Mouse (Mus musculus) embryonic facial prominence, embryonic 12.5 days (tissue): ENCODE measurements at regions not wholly inside any gene's neighbourhood (a gene's known extent, or its start where the extent isn't known, plus 50 kb on each side); places are given as distances from the start of the nearest gene placed in this dataset.
"Not testable (repeated sequence)": the region's sequence is repeated elsewhere in the genome, so short reads cannot be mapped to it uniquely, and the experiment has no call there.

ENCODE experiments used
- ATAC-seq: fragments of 200-750 bp; cut with Nextera tagmentation; 2 replicates; pipeline ENCODE4 v1.8.0; 2017; ENCODE audit not compliant: insufficient number of reproducible peaks, insufficient read depth, low FRiP score, low TSS enrichment
- H3K27ac ChIP-seq: fragments of 300-500 bp; sonication (generic); 2 replicates; pipeline ENCODE4 v1.5.1; 2016; ENCODE audit warnings: mild to moderate bottlenecking
- H3K27me3 ChIP-seq: fragments of 300-500 bp; sonication (generic); 2 replicates; pipeline ENCODE4 v1.6.1; 2016; ENCODE audit warnings: mild to moderate bottlenecking, moderate library complexity
- H3K36me3 ChIP-seq: fragments of 300-500 bp; sonication (generic); 2 replicates; pipeline ENCODE4 v1.6.1; 2016; ENCODE audit warnings: mild to moderate bottlenecking
- H3K4me1 ChIP-seq: fragments of 300-500 bp; sonication (generic); 2 replicates; pipeline ENCODE4 v1.6.1; 2016
- H3K4me2 ChIP-seq: fragments of 300-500 bp; sonication (generic); replicated peaks from 2 replicates; pipeline ENCODE4 v1.6.1; 2016; ENCODE audit warnings: mild to moderate bottlenecking, moderate library complexity
- H3K4me3 ChIP-seq: fragments of 300-500 bp; sonication (generic); 2 replicates; pipeline ENCODE4 v1.5.1; 2016; ENCODE audit warnings: mild to moderate bottlenecking
- H3K9ac ChIP-seq: fragments of 300-500 bp; sonication (generic); 2 replicates; pipeline ENCODE4 v1.6.1; 2016; ENCODE audit warnings: mild to moderate bottlenecking, moderate library complexity
- H3K9me3 ChIP-seq: fragments of 300-500 bp; sonication (generic); 2 replicates; pipeline ENCODE4 v1.6.1; 2016; ENCODE audit warnings: mild to moderate bottlenecking, moderate library complexity
- WGBS: fragments of 180-500 bp; shearing (Covaris S2); methylation state at CpG from one replicate; pipeline ENCODE4 v1.1.7; 2016; 5-methylcytosine and 5-hydroxymethylcytosine counted together

- Histone ChIP-seq H3K9ac (no peak overlapping the region), H3K36me3 (no peaks in the 10 kb centered on the region), H3K27me3 (no peaks in the 10 kb centered on the region), H3K4me1 (peaks cover 10% of the 10 kb centered on the region; the same call in 1 of the 2 replicates), H3K4me2 (no peak overlapping the region), H3K9me3 (no peaks in the 10 kb centered on the region), H3K27ac (no peak overlapping the region), H3K4me3 (no peak overlapping the region)
- WGBS, result 84% methylated on average over 10 of the region's 10 CpGs
- no peak for ATAC-seq
Measured at GRCm38 (mm10) chr9:48055246-48055645, 106.6 kb upstream of the Nxpe4 start.

GRCm38 (mm10) chr9:48058599-48058998, 103.2 kb upstream of the Nxpe4 start:
- no peak overlapping the region for H3K27ac ChIP-seq
- 50% methylated on average over 8 of the region's 8 CpGs for WGBS
- H3K27me3 ChIP-seq, result no peaks in the 10 kb centered on the region
- peaks cover 10% of the 10 kb centered on the region; the same call in 1 of the 2 replicates for H3K4me1 ChIP-seq
- H3K9me3 ChIP-seq, result no peaks in the 10 kb centered on the region
- no peak overlapping the region for H3K4me2 ChIP-seq
- no peak for ATAC-seq
- no peaks in the 10 kb centered on the region for H3K36me3 ChIP-seq
- H3K9ac ChIP-seq, result no peak overlapping the region
- H3K4me3 ChIP-seq, result no peak overlapping the region

- no peak for ATAC-seq
- H3K27ac ChIP-seq, result no peak overlapping the region
- no peak overlapping the region for H3K4me2 ChIP-seq
- H3K4me3 ChIP-seq, result no peak overlapping the region
- H3K4me1 ChIP-seq, result peaks cover 10% of the 10 kb centered on the region; the same call in 1 of the 2 replicates
- H3K9me3 ChIP-seq, result no peaks in the 10 kb centered on the region
- no peak overlapping the region for H3K9ac ChIP-seq
- 92% methylated on average over 10 of the region's 10 CpGs for WGBS
- no peaks in the 10 kb centered on the region for H3K36me3 ChIP-seq
- no peaks in the 10 kb centered on the region for H3K27me3 ChIP-seq
Measured at GRCm38 (mm10) chr9:48059549-48060165, 102.2 kb upstream of the Nxpe4 start.

GRCm38 (mm10) chr9:48060996-48061395, 100.8 kb upstream of the Nxpe4 start:
- H3K4me3 ChIP-seq, result no peak overlapping the region
- no peaks in the 10 kb centered on the region for H3K36me3 ChIP-seq
- no peaks in the 10 kb centered on the region for H3K27me3 ChIP-seq
- no peaks in the 10 kb centered on the region for H3K9me3 ChIP-seq
- no peak for ATAC-seq
- H3K4me2 ChIP-seq, result no peak overlapping the region
- peaks cover 10% of the 10 kb centered on the region; the same call in 1 of the 2 replicates for H3K4me1 ChIP-seq
- no peak overlapping the region for H3K27ac ChIP-seq
- no peak overlapping the region for H3K9ac ChIP-seq
- WGBS, result 85% methylated on average over 4 of the region's 4 CpGs

GRCm38 (mm10) chr9:48066730-48067345, 95.0 kb upstream of the Nxpe4 start:
- no peaks in the 10 kb centered on the region for H3K4me1 ChIP-seq
- no peak for ATAC-seq

GRCm38 (mm10) chr9:48072592-48072991, 89.2 kb upstream of the Nxpe4 start:
- no peak overlapping the region for H3K4me3 ChIP-seq
- 70% methylated on average over 1 of the region's 1 CpGs for WGBS
- no peak overlapping the region for H3K27ac ChIP-seq

More at GRCm38 (mm10) chr9:48066730-48067345, 95.0 kb upstream of the Nxpe4 start:
- Histone ChIP-seq H3K4me3 (no peak overlapping the region), H3K4me2 (no peak overlapping the region), H3K9me3 (no peaks in the 10 kb centered on the region), H3K36me3 (no peaks in the 10 kb centered on the region), H3K27ac (no peak overlapping the region), H3K9ac (no peak overlapping the region), H3K27me3 (no peaks in the 10 kb centered on the region)
- 68% methylated on average over 7 of the region's 7 CpGs for WGBS

GRCm38 (mm10) chr9:48073096-48073495, 88.7 kb upstream of the Nxpe4 start:
- WGBS, result 76% methylated on average over 2 of the region's 2 CpGs
- no peak overlapping the region for H3K4me2 ChIP-seq
- H3K9ac ChIP-seq, result no peak overlapping the region
- H3K4me3 ChIP-seq, result no peak overlapping the region
- no peaks in the 10 kb centered on the region for H3K36me3 ChIP-seq
- no peaks in the 10 kb centered on the region for H3K9me3 ChIP-seq
- ATAC-seq, result no peak
- no peaks in the 10 kb centered on the region for H3K27me3 ChIP-seq
- H3K4me1 ChIP-seq, result no peaks in the 10 kb centered on the region
- H3K27ac ChIP-seq, result no peak overlapping the region

More at GRCm38 (mm10) chr9:48072592-48072991, 89.2 kb upstream of the Nxpe4 start:
- no peak for ATAC-seq
- Histone ChIP-seq H3K4me1 (no peaks in the 10 kb centered on the region), H3K36me3 (no peaks in the 10 kb centered on the region), H3K27me3 (no peaks in the 10 kb centered on the region), H3K9me3 (no peaks in the 10 kb centered on the region), H3K4me2 (no peak overlapping the region), H3K9ac (no peak overlapping the region)

- Histone ChIP-seq H3K27me3 (no peaks in the 10 kb centered on the region), H3K36me3 (no peaks in the 10 kb centered on the region), H3K9ac (no peak overlapping the region), H3K9me3 (no peaks in the 10 kb centered on the region), H3K4me2 (no peak overlapping the region), H3K4me1 (no peaks in the 10 kb centered on the region), H3K4me3 (no peak overlapping the region), H3K27ac (no peak overlapping the region)
- no peak for ATAC-seq
- WGBS, result 70% methylated on average over 5 of the region's 5 CpGs
Measured at GRCm38 (mm10) chr9:48075661-48076240, 86.1 kb upstream of the Nxpe4 start.

- no peaks in the 10 kb centered on the region for H3K36me3 ChIP-seq
- ATAC-seq, result no peak
- 51% methylated on average over 6 of the region's 6 CpGs for WGBS
- no peak overlapping the region for H3K4me2 ChIP-seq
- H3K27ac ChIP-seq, result no peak overlapping the region
- H3K9me3 ChIP-seq, result no peaks in the 10 kb centered on the region
- no peak overlapping the region for H3K9ac ChIP-seq
- H3K4me1 ChIP-seq, result no peaks in the 10 kb centered on the region
- no peak overlapping the region for H3K4me3 ChIP-seq
- no peaks in the 10 kb centered on the region for H3K27me3 ChIP-seq
Measured at GRCm38 (mm10) chr9:48082461-48082860, 79.4 kb upstream of the Nxpe4 start.

- not testable (repeated sequence) for H3K4me1 ChIP-seq, H3K4me2 ChIP-seq, H3K4me3 ChIP-seq, H3K9ac ChIP-seq, H3K9me3 ChIP-seq, ATAC-seq, H3K36me3 ChIP-seq, H3K27ac ChIP-seq, H3K27me3 ChIP-seq
- whole genome bisulfite sequencing, result 62% methylated on average over 5 of the region's 5 CpGs
Measured at GRCm38 (mm10) chr9:48084196-48084595, 77.6 kb upstream of the Nxpe4 start.

GRCm38 (mm10) chr9:48089661-48090060, 72.2 kb upstream of the Nxpe4 start:
- ATAC-seq, result no peak
- no peak overlapping the region for H3K27ac ChIP-seq
- H3K4me1 ChIP-seq, result no peaks in the 10 kb centered on the region
- no peaks in the 10 kb centered on the region for H3K36me3 ChIP-seq
- no peak overlapping the region for H3K4me3 ChIP-seq
- H3K9ac ChIP-seq, result no peak overlapping the region
- 88% methylated on average over 5 of the region's 5 CpGs for WGBS
- no peaks in the 10 kb centered on the region for H3K27me3 ChIP-seq
- H3K4me2 ChIP-seq, result no peak overlapping the region
- no peaks in the 10 kb centered on the region for H3K9me3 ChIP-seq

GRCm38 (mm10) chr9:48094756-48095155, 67.1 kb upstream of the Nxpe4 start:
- Histone ChIP-seq H3K4me3 (no peak overlapping the region), H3K27ac (no peak overlapping the region), H3K4me2 (no peak overlapping the region), H3K27me3 (no peaks in the 10 kb centered on the region), H3K9me3 (no peaks in the 10 kb centered on the region), H3K36me3 (no peaks in the 10 kb centered on the region), H3K9ac (no peak overlapping the region), H3K4me1 (no peaks in the 10 kb centered on the region)
- 79% methylated on average over 2 of the region's 2 CpGs for WGBS
- ATAC-seq, result no peak
